In genomic region chr9:30912161-30912560, GRCm38 (mm10) we compare ENCODE assay signal across 19 mouse cellular contexts. TPM values are rescaled to one million over a fixed set of nuclear protein-coding genes. Genes with fewer than 3 reads are reported as not detected.
A peak's percentile ranks its signal among the peaks of the same experiment; 100 is the strongest.
DNase-seq lines count a peak whose midpoint lies in the region; ATAC-seq and TF ChIP-seq lines count a peak whose summit lies in the region.
"Had no signal": no experiment of that assay in that cellular context is flagged by ENCODE, and none has a peak within 500 bp of the region (broad histone marks: within the 10 kb centered on the region; RNA-seq: fewer than 3 reads in every experiment).

No protein-coding gene starts in this region.

- H3K36me3 ChIP-seq in liver, adult 2 months (ENCODE audit: control insufficient read depth, insufficient read depth, low read length): no peaks in the 10 kb centered on the region
- no peaks in the 10 kb centered on the region for H3K36me3 ChIP-seq in liver, embryonic 12.5 days
- H3K36me3 ChIP-seq in stomach, embryonic 16.5 days (ENCODE audit: control insufficient read depth, insufficient read depth, low read length): no peaks in the 10 kb centered on the region
- H3K36me3 ChIP-seq in stomach, postnatal 0 days (ENCODE audit: control insufficient read depth, insufficient read depth, low read length): no peaks in the 10 kb centered on the region

- no peaks in the 10 kb centered on the region for H3K9me3 ChIP-seq in liver, embryonic 12.5 days (replicated peaks)
- no peaks in the 10 kb centered on the region for H3K9me3 ChIP-seq in stomach, embryonic 16.5 days (replicated peaks; ENCODE audit: control insufficient read depth, low read length)
- no peaks in the 10 kb centered on the region for H3K9me3 ChIP-seq in stomach, postnatal 0 days (ENCODE audit: control insufficient read depth, low read length)
- H3K9me3 ChIP-seq: embryonic facial prominence, embryonic 10.5 days; forebrain, embryonic 13.5 days; heart, embryonic 13.5 days had no signal

- no peak for ATAC-seq in liver, embryonic 12.5 days
- peak; percentile 45; the same call in 1 of the 2 replicates for ATAC-seq in stomach, embryonic 16.5 days (ENCODE audit: insufficient read depth, low FRiP score)
- no peak for ATAC-seq in stomach, postnatal 0 days (ENCODE audit: low FRiP score, low TSS enrichment)
- ATAC-seq: activated CD4-positive, CD25-positive, alpha-beta regulatory T cell, adult 4 months; forebrain, embryonic 13.5 days; forebrain, postnatal 0 days; Patski had no signal

- H3K4me2 ChIP-seq in liver, embryonic 12.5 days: no peak overlapping the region
- H3K4me2 ChIP-seq in stomach, embryonic 16.5 days (ENCODE audit: low read depth, low read length): no peak overlapping the region
- no peak overlapping the region for H3K4me2 ChIP-seq in stomach, postnatal 0 days (replicated peaks; ENCODE audit: low read depth)
- H3K4me2 ChIP-seq: forebrain, embryonic 13.5 days; heart, embryonic 13.5 days had no signal

- no peaks in the 10 kb centered on the region for H3K79me2 ChIP-seq in liver, adult 2 months (ENCODE audit: control insufficient read depth, insufficient read depth, low read length)

- TF ChIP-seq POLR2A in liver, adult 2 months (IDR thresholded peaks at IDR 0.05; ENCODE audit: extremely low read depth, insufficient read depth, low read length): no peak

- H3K9ac ChIP-seq in liver, adult 2 months (ENCODE audit: low read depth, low read length): no peak overlapping the region
- no peak overlapping the region for H3K9ac ChIP-seq in liver, embryonic 12.5 days
- H3K9ac ChIP-seq in stomach, embryonic 16.5 days (ENCODE audit: low read length): no peak overlapping the region
- H3K9ac ChIP-seq in stomach, postnatal 0 days (ENCODE audit: low read length): no peak overlapping the region
- H3K9ac ChIP-seq: forebrain, embryonic 13.5 days; forebrain, postnatal 0 days; heart, embryonic 13.5 days had no signal

- H3K27me3 ChIP-seq in liver, adult 2 months (ENCODE audit: control insufficient read depth, insufficient read depth, low read length): no peaks in the 10 kb centered on the region
- no peaks in the 10 kb centered on the region for H3K27me3 ChIP-seq in liver, embryonic 12.5 days (replicated peaks)
- no peaks in the 10 kb centered on the region for H3K27me3 ChIP-seq in stomach, embryonic 16.5 days (ENCODE audit: control insufficient read depth, insufficient read depth, low read length)
- no peaks in the 10 kb centered on the region for H3K27me3 ChIP-seq in stomach, postnatal 0 days (ENCODE audit: control insufficient read depth, insufficient read depth, low read length)
- H3K27me3 ChIP-seq: CH12.LX; forebrain, embryonic 13.5 days; heart, embryonic 13.5 days; Patski had no signal

- no peak overlapping the region for H3K4me3 ChIP-seq in liver, adult 2 months (ENCODE audit: insufficient read depth, low read depth, low read length)
- H3K4me3 ChIP-seq in liver, embryonic 12.5 days: no peak overlapping the region
- H3K4me3 ChIP-seq in stomach, embryonic 16.5 days (replicated peaks; ENCODE audit: low read length): no peak overlapping the region
- H3K4me3 ChIP-seq in stomach, postnatal 0 days (ENCODE audit: low read depth, low read length): no peak overlapping the region
- H3K4me3 ChIP-seq: embryonic facial prominence, embryonic 10.5 days; forebrain, embryonic 13.5 days; heart, embryonic 13.5 days had no signal

- H3K4me1 ChIP-seq in liver, adult 2 months (ENCODE audit: control insufficient read depth, insufficient read depth, low read length): peaks cover 11% of the 10 kb centered on the region
- no peaks in the 10 kb centered on the region for H3K4me1 ChIP-seq in liver, embryonic 12.5 days
- no peaks in the 10 kb centered on the region for H3K4me1 ChIP-seq in stomach, embryonic 16.5 days (ENCODE audit: control insufficient read depth, insufficient read depth, low read length)
- no peaks in the 10 kb centered on the region; the same call in 1 of the 2 replicates for H3K4me1 ChIP-seq in stomach, postnatal 0 days (replicated peaks; ENCODE audit: control insufficient read depth, insufficient read depth)
- H3K4me1 ChIP-seq: forebrain, embryonic 13.5 days had no signal

- TF ChIP-seq CTCF in liver, adult 2 months (IDR thresholded peaks at IDR 0.05; ENCODE audit: low read depth, low read length): no peak
- no peak for TF ChIP-seq CTCF in stomach, postnatal 0 days (IDR thresholded peaks at IDR 0.05; ENCODE audit: low read depth)

- TF ChIP-seq EP300 in stomach, postnatal 0 days (optimal IDR thresholded peaks at IDR 0.05): no peak

- H3K27ac ChIP-seq in liver, adult 2 months (replicated peaks; ENCODE audit: insufficient read depth, low read depth, low read length): no peak overlapping the region
- H3K27ac ChIP-seq in liver, embryonic 12.5 days: no peak overlapping the region
- H3K27ac ChIP-seq in stomach, embryonic 16.5 days (ENCODE audit: low read length): no peak overlapping the region
- H3K27ac ChIP-seq in stomach, postnatal 0 days (replicated peaks): no peak overlapping the region
- H3K27ac ChIP-seq: embryonic facial prominence, embryonic 10.5 days; forebrain, embryonic 13.5 days; heart, embryonic 13.5 days had no signal

- 28% methylated on average over 3 of the region's 3 CpGs for whole genome bisulfite sequencing in liver, adult 2 months
- 45% methylated on average over 3 of the region's 3 CpGs for WGBS in liver, embryonic 12.5 days (ENCODE audit: insufficient replicate concordance)
- WGBS in stomach, embryonic 16.5 days: 56% methylated on average over 3 of the region's 3 CpGs
- 43% methylated on average over 3 of the region's 3 CpGs for WGBS in stomach, postnatal 0 days

- DNase-seq in kidney, adult 9 months: peak; percentile 58
- DNase-seq in kidney, postnatal 36 days: no peak
- peak; percentile 69 for DNase-seq in liver, adult 2 months (ENCODE audit: extremely low read depth, low read depth, low spot score)
- DNase-seq in stomach, postnatal 0 days (ENCODE audit: low spot score): no peak
- DNase-seq: adrenal gland, postnatal 14 days; cerebellum, adult 18-20 months; cerebellum, adult 9-11 months; forebrain, postnatal 0 days; gastrocnemius, postnatal 36 days; heart, adult 11 months; heart, postnatal 36 days had no signal

RNA-seq across cellular contexts. Expression of gene Adamts15, which starts 10.1 kb away (rescaled TPM):
- 0.37 and 0.67 TPM in 2 replicates for total RNA-seq in liver, adult 2 months (2014; rRNA removed)
- 0.29 and 0.35 TPM in 2 replicates for polyA plus RNA-seq in liver, adult 2 months (2012; rRNA removed)
- 0.99 and 1.5 TPM in 2 replicates for polyA plus RNA-seq in liver, embryonic 12.5 days (2016; fragmentation: Nextera tagmentation; extraction: Ambion mirVana)
- 9.1 and 10.2 TPM in 2 replicates for polyA plus RNA-seq in stomach, embryonic 16.5 days (2015; fragmentation: Nextera tagmentation; extraction: Ambion mirVana)
- 1.9 and 2.6 TPM in 2 replicates for polyA plus RNA-seq in stomach, postnatal 0 days (2015; fragmentation: Nextera tagmentation; extraction: Ambion mirVana)
- total RNA-seq: CH12.LX had no signal

RNA-seq across cellular contexts. Expression of gene Adamts8, which starts 30.2 kb away (rescaled TPM):
- total RNA-seq in liver, adult 2 months (2014; rRNA removed): 0.07 TPM in 1 of 2 replicates, not detected in the other
- not detected in 2 replicates for polyA plus RNA-seq in liver, adult 2 months (2012; rRNA removed)
- polyA plus RNA-seq in liver, embryonic 12.5 days (2016; fragmentation: Nextera tagmentation; extraction: Ambion mirVana): 0.13 and 0.16 TPM in 2 replicates
- polyA plus RNA-seq in stomach, embryonic 16.5 days (2015; fragmentation: Nextera tagmentation; extraction: Ambion mirVana): 6.3 and 6.5 TPM in 2 replicates
- 7.8 and 8.8 TPM in 2 replicates for polyA plus RNA-seq in stomach, postnatal 0 days (2015; fragmentation: Nextera tagmentation; extraction: Ambion mirVana)
- total RNA-seq: CH12.LX had no signal
- polyA plus RNA-seq: Patski had no signal

Comparison
In these comparisons a context has a peak if more than half of its experiments do, and no peak if none do; other contexts are left out.
1. DNase-seq: peak in kidney, adult 9 months (single experiment) and liver, adult 2 months (single experiment); none in kidney, postnatal 36 days (0 of 2) and stomach, postnatal 0 days (single experiment).